Mouse (Mus musculus) hindbrain, embryonic 13.5 days (tissue): ENCODE measurements at regions not wholly inside any gene's neighbourhood (a gene's known extent, or its start where the extent isn't known, plus 50 kb on each side); places are given as distances from the start of the nearest gene placed in this dataset.

Experiments
- ATAC-seq: fragments of 200-750 bp; cut with Nextera tagmentation; 2 replicates; pipeline ENCODE4 v1.8.0; 2017; ENCODE audit warnings: moderate TSS enrichment; ENCODE audit not compliant: low FRiP score
- H3K27ac ChIP-seq: fragments of 300-500 bp; sonication (generic); 2 replicates; pipeline ENCODE4 v1.5.1; 2015; ENCODE audit warnings: inconsistent platforms, mild to moderate bottlenecking, moderate library complexity
- H3K27me3 ChIP-seq: fragments of 300-500 bp; sonication (generic); 2 replicates; pipeline ENCODE4 v1.6.1; 2015; ENCODE audit warnings: mild to moderate bottlenecking, inconsistent platforms
- H3K36me3 ChIP-seq: fragments of 300-500 bp; sonication (generic); 2 replicates; pipeline ENCODE4 v1.6.1; 2015; ENCODE audit warnings: mild to moderate bottlenecking, inconsistent platforms
- H3K4me1 ChIP-seq: fragments of 300-500 bp; sonication (generic); replicated peaks from 2 replicates; pipeline ENCODE4 v1.6.1; 2015; ENCODE audit warnings: inconsistent platforms
- H3K4me2 ChIP-seq: fragments of 300-500 bp; sonication (generic); 2 replicates; pipeline ENCODE4 v1.6.1; 2015; ENCODE audit warnings: inconsistent platforms, mild to moderate bottlenecking, moderate library complexity
- H3K4me3 ChIP-seq: fragments of 300-500 bp; sonication (generic); 2 replicates; pipeline ENCODE4 v1.5.1; 2015; ENCODE audit warnings: mild to moderate bottlenecking, inconsistent platforms
- H3K9ac ChIP-seq: fragments of 300-500 bp; sonication (generic); 2 replicates; pipeline ENCODE4 v1.6.1; 2015; ENCODE audit warnings: mild to moderate bottlenecking, inconsistent platforms
- H3K9me3 ChIP-seq: fragments of 300-500 bp; sonication (generic); 2 replicates; pipeline ENCODE4 v1.6.1; 2016; ENCODE audit warnings: inconsistent platforms
- WGBS: fragments of 180-500 bp; shearing (Covaris S2); methylation state at CpG from one replicate; pipeline ENCODE4 v1.1.7; 2015; 5-methylcytosine and 5-hydroxymethylcytosine counted together

DNA sequence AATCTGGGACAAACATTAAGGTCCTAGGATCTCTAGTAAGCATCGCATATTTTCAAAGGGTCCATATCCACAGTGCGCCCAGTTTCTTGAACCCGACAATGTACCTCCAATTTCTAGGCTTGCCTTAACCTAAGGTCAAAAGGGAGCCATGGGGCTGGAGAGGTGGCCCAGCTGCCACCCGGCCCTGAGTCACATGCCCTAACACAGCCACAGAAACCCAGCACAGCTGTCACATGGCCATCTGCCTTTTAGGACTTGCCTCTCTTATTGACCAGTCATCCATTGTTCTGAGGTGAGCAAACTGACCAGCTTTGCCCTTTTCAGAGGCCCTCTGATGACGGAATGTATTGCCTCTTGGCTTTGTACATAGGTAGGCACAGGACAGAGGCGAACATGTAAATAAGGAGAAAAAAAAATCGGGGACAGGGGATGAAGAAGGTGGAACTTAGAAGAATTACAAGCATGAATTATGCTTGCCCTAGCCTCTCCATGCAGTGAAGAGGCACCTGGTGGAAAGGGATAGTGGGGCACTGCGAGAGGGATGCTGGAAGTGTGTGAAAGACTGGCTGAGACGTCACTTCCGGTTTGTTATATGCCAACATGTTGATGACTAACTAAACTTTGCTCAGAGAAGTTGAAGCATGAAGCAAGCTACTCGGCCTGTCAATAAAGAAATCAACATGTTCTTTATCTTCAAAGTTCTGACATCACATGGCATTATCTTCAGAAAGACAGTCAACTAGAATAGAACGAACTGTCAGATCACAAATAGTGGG is 84.3 kb upstream of the Nap1l1 start:
- peaks cover 12% of the 10 kb centered on the region for H3K4me1 ChIP-seq
- H3K4me3 ChIP-seq, result no peak overlapping the region
- H3K27ac ChIP-seq, result no peak overlapping the region
- no peaks in the 10 kb centered on the region for H3K36me3 ChIP-seq
- no peak overlapping the region for H3K4me2 ChIP-seq
- no peaks in the 10 kb centered on the region for H3K27me3 ChIP-seq
- ATAC-seq, result no peak
- 81% methylated on average over 12 of the region's 12 CpGs for WGBS
- 0 out of 2 replicates have a peak, but pooled peaks cover 2% of the 10 kb centered on the region for H3K9me3 ChIP-seq
- no peak overlapping the region for H3K9ac ChIP-seq

DNA sequence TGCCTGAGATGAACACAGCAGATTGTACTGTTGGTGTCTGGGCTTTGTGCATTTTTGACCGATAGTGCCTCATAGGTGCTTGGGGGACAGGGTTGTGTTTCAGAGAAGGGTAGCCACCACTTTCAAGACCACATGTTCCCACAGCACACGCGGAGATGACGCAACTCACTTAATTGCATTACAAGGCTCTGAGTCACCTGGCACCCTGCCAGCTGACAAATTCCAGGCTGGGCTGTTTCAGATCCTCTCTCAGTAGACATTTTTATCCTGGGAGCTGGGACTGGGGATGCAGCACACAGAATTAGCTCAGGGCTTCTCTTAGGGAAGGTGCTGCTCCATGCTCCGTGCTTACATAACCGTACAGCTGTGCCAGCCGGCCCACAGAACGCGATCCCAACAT is 83.1 kb upstream of the Nap1l1 start:
- 63% methylated on average over 9 of the region's 9 CpGs for WGBS

DNA sequence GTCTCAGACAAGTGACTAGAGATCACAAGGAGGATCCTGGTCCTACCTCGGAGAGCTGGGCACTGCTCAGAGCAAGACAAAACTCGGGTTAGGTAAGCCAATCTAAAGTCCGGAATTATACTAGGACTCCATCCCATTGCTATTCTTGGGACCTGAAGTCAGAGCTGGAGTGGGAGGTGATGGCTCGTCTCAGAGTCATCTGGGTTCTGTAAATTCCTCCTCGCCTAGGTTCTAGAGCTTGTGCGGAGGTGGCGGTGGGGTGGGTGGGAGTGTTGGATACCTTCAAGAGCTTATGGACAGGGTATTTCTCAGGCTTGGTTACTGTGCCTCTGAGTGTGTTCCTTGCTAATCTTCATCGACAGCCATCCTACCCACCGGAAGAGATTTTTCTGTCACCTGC is 78.6 kb upstream of the Nap1l1 start:
- H3K4me2 ChIP-seq, result no peak overlapping the region
- H3K4me1 ChIP-seq, result peaks cover 5% of the 10 kb centered on the region
- WGBS, result 95% methylated on average over 9 of the region's 9 CpGs

More for the DNA sequence above, 83.1 kb upstream of the Nap1l1 start:
- H3K9ac ChIP-seq, result no peak overlapping the region
- no peak overlapping the region for H3K4me2 ChIP-seq
- H3K9me3 ChIP-seq, result 0 out of 2 replicates have a peak, but pooled peaks cover 2% of the 10 kb centered on the region
- no peak for ATAC-seq
- H3K27ac ChIP-seq, result no peak overlapping the region
- no peaks in the 10 kb centered on the region for H3K36me3 ChIP-seq
- H3K4me1 ChIP-seq, result peaks cover 12% of the 10 kb centered on the region
- H3K27me3 ChIP-seq, result no peaks in the 10 kb centered on the region
- H3K4me3 ChIP-seq, result no peak overlapping the region

DNA sequence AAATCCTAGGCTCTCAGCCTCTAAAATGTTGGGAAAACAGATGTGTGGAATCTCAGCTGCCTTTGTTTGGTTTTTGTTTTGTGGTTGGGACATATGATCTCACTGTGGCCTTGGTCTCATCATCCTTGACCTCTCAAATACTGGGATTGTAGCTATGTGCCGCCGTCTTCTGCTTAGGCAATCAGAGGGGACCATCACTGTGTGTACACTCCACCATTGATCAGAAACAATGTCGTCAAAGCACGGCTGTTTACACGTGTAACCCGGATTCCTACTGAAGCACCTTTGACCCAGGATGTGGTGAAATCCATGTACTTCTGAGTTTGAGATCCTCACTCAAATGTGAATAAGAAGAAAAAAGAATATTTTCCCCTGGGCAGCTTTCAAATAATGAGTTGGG is 68.0 kb upstream of the Nap1l1 start:
- no peak overlapping the region for H3K4me3 ChIP-seq
- H3K27ac ChIP-seq, result no peak overlapping the region
- no peaks in the 10 kb centered on the region for H3K27me3 ChIP-seq
- no peaks in the 10 kb centered on the region for H3K36me3 ChIP-seq
- 94% methylated on average over 6 of the region's 6 CpGs for WGBS
- ATAC-seq, result no peak
- no peaks in the 10 kb centered on the region for H3K9me3 ChIP-seq
- no peak overlapping the region for H3K9ac ChIP-seq
- H3K4me2 ChIP-seq, result no peak overlapping the region
- no peaks in the 10 kb centered on the region for H3K4me1 ChIP-seq

More for the DNA sequence above, 78.6 kb upstream of the Nap1l1 start:
- no peak for ATAC-seq
- Histone ChIP-seq H3K27me3 (no peaks in the 10 kb centered on the region), H3K27ac (no peak overlapping the region), H3K36me3 (no peaks in the 10 kb centered on the region), H3K9me3 (0 out of 2 replicates have a peak, but pooled peaks cover 2% of the 10 kb centered on the region), H3K9ac (no peak overlapping the region), H3K4me3 (no peak overlapping the region)

DNA sequence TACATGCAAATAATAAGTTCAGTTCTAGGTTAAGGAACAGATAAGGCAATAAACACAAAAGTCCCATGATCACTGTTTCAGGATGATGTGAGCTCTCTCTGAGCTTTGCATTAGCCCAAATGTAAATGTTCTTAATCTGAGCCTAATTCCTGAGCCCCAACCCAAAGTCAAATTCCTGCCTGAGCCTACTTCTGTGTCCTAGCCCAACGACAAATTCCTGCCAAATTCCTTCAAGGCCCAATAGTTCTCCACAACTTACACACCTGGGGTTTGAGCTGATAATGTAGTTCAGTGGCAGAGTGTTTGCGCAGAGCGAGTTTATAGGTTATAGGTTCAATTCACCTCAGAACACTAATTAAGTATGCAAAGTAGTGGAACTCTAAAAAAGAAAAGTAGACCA is 64.1 kb upstream of the Nap1l1 start:
- Histone ChIP-seq H3K9me3 (no peaks in the 10 kb centered on the region), H3K9ac (no peak overlapping the region), H3K27me3 (no peaks in the 10 kb centered on the region), H3K4me1 (no peaks in the 10 kb centered on the region), H3K4me2 (no peak overlapping the region), H3K36me3 (no peaks in the 10 kb centered on the region), H3K27ac (no peak overlapping the region), H3K4me3 (no peak overlapping the region)
- ATAC-seq, result no peak
- WGBS, result 88% methylated on average over 3 of the region's 3 CpGs

DNA sequence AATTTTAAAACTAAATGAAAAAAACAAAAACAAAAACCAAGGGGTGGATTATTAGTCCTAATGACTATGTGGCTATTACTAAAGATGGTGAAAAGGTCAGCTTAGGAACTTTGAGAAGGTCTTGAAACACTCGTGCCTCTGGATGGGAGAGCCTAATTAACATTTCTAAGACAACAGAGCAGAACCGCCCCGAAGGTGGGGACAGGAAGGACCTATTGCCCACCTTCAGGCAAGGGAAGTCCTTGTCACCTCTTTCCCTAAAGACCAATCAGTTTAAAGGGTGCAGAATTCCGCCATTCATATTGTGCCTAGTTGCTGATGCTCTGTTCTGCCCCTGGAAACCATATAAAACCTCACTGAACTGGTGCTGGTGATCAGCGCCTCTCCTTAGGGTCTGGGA is 63.5 kb upstream of the Nap1l1 start:
- H3K4me3 ChIP-seq, result no peak overlapping the region
- whole genome bisulfite sequencing, result 70% methylated on average over 5 of the region's 5 CpGs
- no peak overlapping the region for H3K27ac ChIP-seq
- H3K4me2 ChIP-seq, result no peak overlapping the region
- ATAC-seq, result no peak
- H3K4me1 ChIP-seq, result no peaks in the 10 kb centered on the region
- H3K27me3 ChIP-seq, result no peaks in the 10 kb centered on the region
- H3K9me3 ChIP-seq, result no peaks in the 10 kb centered on the region
- no peak overlapping the region for H3K9ac ChIP-seq
- H3K36me3 ChIP-seq, result no peaks in the 10 kb centered on the region

DNA sequence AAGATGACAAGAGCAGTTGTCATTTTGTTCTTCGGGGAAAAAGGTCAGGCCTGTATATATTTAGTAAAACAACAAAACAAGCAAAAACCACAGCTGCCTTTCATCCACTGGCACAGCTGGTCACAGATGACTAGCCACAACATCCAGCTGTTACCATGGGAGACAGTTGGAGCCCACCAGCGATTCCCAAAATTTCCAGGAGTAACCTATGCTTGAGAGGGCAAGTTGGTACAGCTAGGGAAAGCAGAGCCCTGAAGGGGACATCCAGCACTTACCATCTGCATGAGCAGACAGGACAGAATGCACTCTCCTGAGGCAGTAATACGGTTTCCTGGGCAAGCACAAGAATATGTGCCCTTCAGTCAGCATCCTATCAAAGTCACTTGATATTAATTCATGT is 62.9 kb upstream of the Nap1l1 start:
- 73% methylated on average over 3 of the region's 3 CpGs for WGBS
- H3K4me3 ChIP-seq, result no peak overlapping the region
- no peaks in the 10 kb centered on the region for H3K9me3 ChIP-seq
- H3K4me2 ChIP-seq, result no peak overlapping the region
- ATAC-seq, result no peak
- no peaks in the 10 kb centered on the region for H3K36me3 ChIP-seq
- H3K27ac ChIP-seq, result no peak overlapping the region
- no peak overlapping the region for H3K9ac ChIP-seq
- H3K27me3 ChIP-seq, result no peaks in the 10 kb centered on the region
- H3K4me1 ChIP-seq, result no peaks in the 10 kb centered on the region

DNA sequence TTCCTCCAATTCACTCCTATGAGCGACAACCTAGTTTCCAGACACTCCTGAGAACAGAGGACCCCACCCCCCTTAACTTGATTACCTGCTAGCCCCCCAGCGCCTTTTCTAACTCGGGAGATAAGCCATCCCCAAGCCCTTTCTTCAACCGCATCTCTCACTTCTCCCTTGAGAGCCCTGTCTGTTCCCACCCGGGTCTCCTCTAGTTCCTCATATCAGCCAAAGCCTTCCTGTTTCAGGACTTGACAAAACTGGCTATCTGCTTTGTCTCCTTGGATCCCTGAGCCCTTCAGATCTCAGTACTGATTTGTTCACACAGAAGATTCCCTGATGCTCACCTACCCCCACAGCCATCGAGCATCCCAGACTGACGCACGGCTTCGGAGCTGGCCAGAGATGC is 61.5 kb upstream of the Nap1l1 start:
- Histone ChIP-seq H3K9me3 (no peaks in the 10 kb centered on the region), H3K4me3 (no peak overlapping the region), H3K27me3 (no peaks in the 10 kb centered on the region), H3K4me2 (no peak overlapping the region), H3K4me1 (no peaks in the 10 kb centered on the region), H3K27ac (no peak overlapping the region), H3K9ac (no peak overlapping the region), H3K36me3 (no peaks in the 10 kb centered on the region)
- 93% methylated on average over 9 of the region's 9 CpGs for WGBS
- no peak for ATAC-seq

DNA sequence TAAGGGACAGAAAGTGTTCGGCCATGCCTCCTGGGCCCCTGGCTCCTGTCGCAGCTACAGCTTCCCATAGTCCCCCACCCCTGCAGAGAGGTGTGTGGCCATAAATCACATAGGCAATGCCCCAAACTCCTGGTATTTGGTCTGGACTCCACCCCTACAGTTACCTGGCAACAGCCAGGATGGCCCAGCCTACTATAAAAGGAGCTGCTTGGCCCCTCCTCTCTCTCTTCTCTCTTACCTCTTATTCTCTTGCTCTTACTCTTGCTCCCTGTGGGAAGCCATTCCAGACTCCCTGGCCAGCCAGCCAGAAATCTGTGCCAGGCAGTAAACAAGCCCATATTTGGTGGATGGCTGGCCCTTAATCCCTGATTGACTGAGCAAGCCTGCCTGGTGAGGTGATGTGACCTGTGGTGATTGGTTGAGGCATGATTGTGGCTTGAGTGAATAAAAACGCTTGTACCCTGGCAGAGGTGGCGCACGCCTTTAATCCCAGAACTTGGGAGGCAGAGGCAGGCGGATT is 56.4 kb upstream of the Nap1l1 start:
- H3K36me3 ChIP-seq, result no peaks in the 10 kb centered on the region
- no peak overlapping the region for H3K4me3 ChIP-seq
- no peak overlapping the region for H3K9ac ChIP-seq
- H3K27ac ChIP-seq, result no peak overlapping the region
- H3K9me3 ChIP-seq, result no peaks in the 10 kb centered on the region
- peaks cover 11% of the 10 kb centered on the region for H3K4me1 ChIP-seq
- WGBS, result 84% methylated on average over 6 of the region's 6 CpGs
- ATAC-seq, result no peak
- H3K27me3 ChIP-seq, result no peaks in the 10 kb centered on the region
- H3K4me2 ChIP-seq, result no peak overlapping the region

DNA sequence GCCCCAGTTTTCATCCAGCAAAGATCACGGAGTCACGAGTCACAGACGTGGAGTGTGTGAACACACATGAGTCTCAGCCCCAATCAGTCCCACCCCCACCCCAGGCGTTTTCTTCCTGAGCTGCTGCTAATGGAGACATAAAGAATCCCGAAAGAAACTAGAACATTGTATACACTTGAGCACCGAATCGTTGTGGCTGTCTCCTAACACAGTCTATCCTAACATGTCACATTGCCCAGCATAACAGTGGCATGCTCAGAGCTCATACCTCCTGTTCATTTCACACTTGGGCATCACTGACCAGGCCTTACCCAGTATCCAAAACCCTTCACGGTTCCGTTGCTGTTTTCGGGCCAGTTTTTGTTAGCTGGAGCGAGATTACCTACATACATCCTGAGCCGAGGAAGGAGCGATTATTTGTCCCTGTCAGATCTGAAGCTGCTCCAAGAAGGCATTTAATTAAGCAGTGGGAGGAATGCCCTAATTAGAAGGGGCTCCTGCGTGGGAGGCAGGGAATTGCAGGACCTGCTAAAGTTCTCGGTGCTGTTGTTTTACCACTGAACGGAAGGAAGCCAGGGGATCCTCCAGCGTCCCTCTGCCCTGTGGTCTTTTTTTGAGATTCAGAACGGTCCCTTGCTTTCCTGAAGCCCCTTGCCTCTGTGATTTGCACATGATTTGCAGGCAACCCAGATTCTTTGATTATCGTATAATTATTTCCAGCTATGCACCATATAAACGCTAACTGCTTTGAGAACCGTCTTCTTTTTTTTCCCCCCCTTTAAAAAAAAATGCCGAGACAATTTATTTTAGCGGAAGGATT is 53.4 kb upstream of the Nap1l1 start:
- H3K4me3 ChIP-seq, result peak overlapping the region; percentile 24
- no peaks in the 10 kb centered on the region for H3K36me3 ChIP-seq
- H3K4me2 ChIP-seq, result peak overlapping the region; percentile 45
- H3K27ac ChIP-seq, result no peak overlapping the region
- H3K9me3 ChIP-seq, result no peaks in the 10 kb centered on the region
- H3K9ac ChIP-seq, result peak overlapping the region; percentile 53
- no peaks in the 10 kb centered on the region for H3K27me3 ChIP-seq
- ATAC-seq, result no peak
- H3K4me1 ChIP-seq, result peaks cover 20% of the 10 kb centered on the region
- 35% methylated on average over 23 of the region's 23 CpGs for WGBS

DNA sequence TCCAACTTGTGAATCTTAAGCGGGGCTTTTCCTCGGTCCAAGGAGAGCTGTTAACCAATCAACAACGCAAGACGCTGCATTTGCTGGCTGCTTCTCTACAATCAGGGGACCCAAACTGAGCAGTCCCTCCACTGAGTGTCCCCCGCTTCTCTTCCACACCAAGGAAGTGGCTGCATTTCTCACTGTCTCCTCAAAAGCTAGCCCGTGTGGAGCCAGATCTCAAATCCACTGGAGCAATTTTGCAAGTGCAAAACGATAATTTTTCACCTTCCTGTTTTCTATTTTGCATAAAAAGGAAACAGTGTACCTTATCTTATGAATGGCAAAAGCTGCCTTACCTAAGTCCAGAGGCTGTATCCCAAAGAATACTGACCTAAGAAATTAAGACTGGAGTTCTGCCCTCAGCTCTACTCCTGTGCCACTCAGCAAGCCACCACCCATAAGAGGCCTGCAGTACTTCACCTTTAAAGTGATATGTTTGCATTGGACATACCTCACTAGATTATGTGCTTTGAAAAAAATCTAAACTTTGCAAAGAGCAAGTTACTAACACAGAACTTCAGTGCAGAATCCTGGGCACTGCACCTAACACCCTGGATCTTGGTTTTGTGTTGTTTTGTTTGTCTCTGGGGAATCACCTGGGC is 52.7 kb upstream of the Nap1l1 start:
- WGBS, result 21% methylated on average over 7 of the region's 7 CpGs
- no peak for ATAC-seq
- H3K4me1 ChIP-seq, result peaks cover 20% of the 10 kb centered on the region
- H3K4me3 ChIP-seq, result peak overlapping the region; percentile 24
- no peak overlapping the region for H3K27ac ChIP-seq
- peak overlapping the region; percentile 45 for H3K4me2 ChIP-seq
- H3K9me3 ChIP-seq, result no peaks in the 10 kb centered on the region
- H3K36me3 ChIP-seq, result no peaks in the 10 kb centered on the region
- no peaks in the 10 kb centered on the region for H3K27me3 ChIP-seq
- H3K9ac ChIP-seq, result peak overlapping the region; percentile 53

DNA sequence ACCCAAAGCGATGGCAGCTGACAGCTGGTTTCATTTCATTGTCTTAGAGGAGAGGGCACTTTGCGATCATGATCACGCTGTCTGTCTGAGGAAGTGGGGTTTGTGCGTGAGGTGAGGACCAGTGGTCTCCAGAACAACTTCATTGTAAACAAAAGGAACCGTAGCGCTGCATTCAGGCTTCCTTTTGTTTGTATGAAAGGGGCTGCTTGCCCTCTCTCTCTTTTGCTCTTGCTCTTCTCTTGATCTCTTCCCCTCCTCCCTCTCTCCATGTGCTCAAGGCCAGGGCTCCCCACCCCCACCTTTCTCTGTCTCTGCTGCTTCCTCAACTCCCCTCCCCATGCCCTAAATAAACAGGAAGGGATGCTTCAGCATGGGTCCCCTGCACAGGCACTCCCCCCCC is 51.0 kb upstream of the Nap1l1 start:
- no peaks in the 10 kb centered on the region for H3K9me3 ChIP-seq
- H3K9ac ChIP-seq, result no peak overlapping the region
- H3K27me3 ChIP-seq, result no peaks in the 10 kb centered on the region
- H3K4me1 ChIP-seq, result peaks cover 20% of the 10 kb centered on the region
- H3K36me3 ChIP-seq, result no peaks in the 10 kb centered on the region
- peak overlapping the region; percentile 37; the same call in 1 of the 2 replicates for H3K4me2 ChIP-seq
- H3K27ac ChIP-seq, result no peak overlapping the region
- no peak overlapping the region for H3K4me3 ChIP-seq
- 0 out of 2 replicates have a peak, but pooled peaks have one; percentile 37 for ATAC-seq
- WGBS, result 3% methylated on average over 6 of the region's 6 CpGs
